Mouse (Mus musculus) retina, postnatal 7 days (tissue): Measurements from ENCODE around the gene L1td1.

ENCODE experiments used
- DNase-seq: peaks from one replicate; pipeline ENCODE4 v3.0.0-alpha.2; 2012; ENCODE audit warnings: low read depth, low spot score

The L1td1 gene

GRCm38 (mm10) chr4:98739753-98740152, 13.2 kb downstream of the L1td1 start:
- DNase-seq: no peak

GRCm38 (mm10) chr4:98743209-98743905, 16.8 kb downstream of the L1td1 start:
- no peak for DNase-seq

- no peak for DNase-seq
Observed at GRCm38 (mm10) chr4:98743906-98744210, 17.3 kb downstream of the L1td1 start.

- no peak for DNase-seq
Observed at GRCm38 (mm10) chr4:98754456-98754855, 27.9 kb downstream of the L1td1 start.

GRCm38 (mm10) chr4:98756141-98756540, 29.6 kb downstream of the L1td1 start:
- no peak for DNase-seq

- no peak for DNase-seq
Observed at GRCm38 (mm10) chr4:98758012-98758821, 31.7 kb downstream of the L1td1 start.

GRCm38 (mm10) chr4:98758872-98759518, 32.5 kb downstream of the L1td1 start:
- no peak for DNase-seq

- DNase-seq: no peak
Observed at GRCm38 (mm10) chr4:98767134-98768133, 40.9 kb downstream of the L1td1 start.

- DNase-seq: no peak
Observed at GRCm38 (mm10) chr4:98773785-98774184, 47.3 kb downstream of the L1td1 start.

- no peak for DNase-seq
Observed at GRCm38 (mm10) chr4:98776721-98777427, 50.3 kb downstream of the L1td1 start.

GRCm38 (mm10) chr4:98777464-98777863, 50.9 kb downstream of the L1td1 start:
- no peak for DNase-seq

GRCm38 (mm10) chr4:98778219-98778618, 51.7 kb downstream of the L1td1 start:
- no peak for DNase-seq

- no peak for DNase-seq
Observed at GRCm38 (mm10) chr4:98785851-98786250, 59.3 kb downstream of the L1td1 start.

- DNase-seq: no peak
Observed at GRCm38 (mm10) chr4:98786281-98786680, 59.7 kb downstream of the L1td1 start.
